Mouse (Mus musculus) lung, adult 2 months (tissue): ENCODE results near the gene Nostrin.

Source experiments
- CTCF ChIP-seq: fragments of 200-500 bp; IDR thresholded peaks from 2 replicates; pipeline ENCODE4 v1.5.1; 2011; ENCODE audit warnings: mild to moderate bottlenecking, low read length, control low read depth; ENCODE audit not compliant: insufficient read depth
- POLR2A ChIP-seq: fragments of 200-500 bp; IDR thresholded peaks from 2 replicates; pipeline ENCODE4 v1.6.1; 2011; ENCODE audit warnings: low read depth, mild to moderate bottlenecking, control low read depth, low read length, borderline replicate concordance; ENCODE audit errors: extremely low read depth

DNA sequence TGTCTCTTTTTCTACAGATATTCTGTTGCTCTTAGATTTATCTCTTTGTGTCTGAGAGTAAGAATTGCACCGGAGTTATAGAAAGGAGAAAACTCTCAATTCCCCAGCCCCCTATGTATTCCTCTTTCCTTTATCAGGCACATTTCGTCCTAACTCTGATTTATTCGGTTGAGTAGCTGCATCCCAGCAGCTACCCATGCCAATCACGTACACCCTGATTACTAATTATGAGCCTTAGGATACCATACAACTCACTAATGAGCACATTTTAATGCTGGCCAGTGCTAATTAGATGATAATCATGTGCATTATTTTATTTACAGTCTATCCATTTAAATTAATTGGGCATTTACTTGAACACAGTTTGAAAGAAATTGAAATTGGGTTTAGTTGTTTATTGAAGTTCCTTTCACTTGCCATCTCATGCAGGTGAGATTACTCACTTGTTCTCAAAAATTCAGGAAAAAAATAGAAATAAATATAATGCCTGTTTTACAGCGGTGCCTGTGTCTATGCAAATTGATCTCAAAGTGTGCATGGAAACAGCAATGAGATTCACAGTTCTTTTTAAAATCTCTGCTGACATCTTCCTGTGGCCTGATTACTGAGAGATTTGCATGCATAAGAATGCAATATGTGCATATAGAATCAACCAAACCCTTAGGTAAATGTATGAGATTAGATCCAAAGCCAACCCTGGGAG, 99.5 kb downstream of the Nostrin start:
- TF ChIP-seq CTCF, result no peak
- TF ChIP-seq POLR2A, result no peak
